Mouse (Mus musculus) gastrocnemius, postnatal 4 days (tissue): ENCODE measurements at regions not wholly inside any gene's neighbourhood (a gene's known extent, or its start where the extent isn't known, plus 50 kb on each side); places are given as distances from the start of the nearest gene placed in this dataset.
A peak's percentile ranks its signal among the peaks of the same experiment; 100 is the strongest.

ENCODE experiments used
- DNase-seq, 2 experiments: peaks; one replicate each; pipeline ENCODE4 v3.0.0; 2021 to 2022; ENCODE audit warnings: low spot score in 2 of 2, mixed read lengths in 2 of 2

DNA sequence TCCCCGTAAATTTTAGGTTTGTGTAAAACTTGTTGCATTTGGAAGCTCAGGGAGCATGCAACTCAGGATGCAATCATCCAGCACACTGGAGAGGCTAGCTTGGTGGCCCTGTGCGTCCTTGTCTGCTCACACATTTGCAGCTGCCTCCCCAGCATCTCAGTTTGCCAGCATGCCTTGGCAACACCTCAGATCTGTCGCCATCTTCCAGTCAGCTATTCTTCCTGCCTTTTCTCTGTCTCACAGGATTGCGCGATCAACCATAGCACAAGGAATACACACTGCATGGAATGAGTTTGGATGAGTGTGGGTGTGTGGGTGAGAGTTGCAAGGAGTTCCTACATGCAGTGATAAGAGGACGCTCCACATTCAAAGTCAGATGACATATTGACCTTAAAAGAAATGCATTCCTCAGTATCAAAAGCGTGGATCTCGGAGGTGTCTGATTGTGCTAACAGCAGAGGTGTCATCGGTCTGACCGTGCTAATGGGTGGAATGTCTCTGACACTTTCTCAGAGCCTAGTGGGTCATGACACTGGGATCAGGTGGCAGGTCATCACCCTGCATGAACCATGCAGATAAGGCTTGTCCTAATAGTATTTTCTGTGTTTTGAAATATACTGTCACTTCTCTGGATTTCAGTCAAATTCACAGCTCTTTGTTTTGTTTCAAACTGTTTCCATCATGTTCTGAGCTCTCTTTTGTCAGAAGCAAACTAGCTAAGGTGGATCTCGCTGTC, 360.6 kb upstream of the Arglu1 start:
- no peak for DNase-seq

GRCm38 (mm10) chr8:9048116-9048515, 357.8 kb upstream of the Arglu1 start:
- no peak for DNase-seq

DNA sequence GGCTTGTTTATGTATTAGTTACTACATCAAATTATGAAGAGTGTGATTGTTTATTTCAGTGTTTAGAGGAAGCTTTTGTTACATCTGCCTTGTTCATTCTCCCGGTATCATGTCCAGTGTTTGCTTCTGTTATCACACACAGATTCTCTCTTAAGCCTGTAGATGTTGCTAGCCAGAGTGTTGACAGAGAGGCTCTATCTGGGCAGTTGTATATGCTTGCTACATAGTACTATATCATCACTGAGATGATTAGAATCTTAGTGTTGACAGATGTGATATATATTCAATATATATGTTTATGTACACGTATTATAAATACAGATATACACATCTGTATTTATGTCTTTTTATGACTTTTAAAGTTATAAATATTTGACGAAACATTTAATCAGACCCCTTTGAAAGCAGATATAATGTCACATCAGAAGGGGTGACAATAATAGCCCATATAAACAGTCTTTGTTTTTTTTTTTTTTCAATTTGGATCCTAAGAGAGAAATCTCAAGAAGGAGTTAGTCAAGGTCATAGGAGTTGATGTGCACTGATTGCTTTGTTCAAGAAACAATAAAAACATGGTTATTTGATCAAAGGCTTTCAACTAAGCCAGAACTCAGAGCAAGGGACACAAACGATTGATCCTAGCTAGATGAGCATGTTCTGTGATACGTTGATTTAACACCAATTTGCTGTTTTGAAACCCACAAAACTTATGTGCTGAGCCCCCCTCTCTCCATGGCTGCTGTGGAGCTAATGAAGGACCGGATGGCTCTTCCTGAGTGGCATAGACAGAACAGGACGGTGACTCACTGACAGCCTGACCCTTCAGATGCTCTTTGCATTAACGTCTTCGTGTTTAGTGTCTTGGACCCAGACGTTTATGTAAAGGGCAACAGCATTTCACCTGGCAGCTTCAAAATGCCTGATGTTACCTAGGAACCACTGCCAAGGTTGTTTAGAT, 352.8 kb upstream of the Arglu1 start:
- no peak for DNase-seq

DNA sequence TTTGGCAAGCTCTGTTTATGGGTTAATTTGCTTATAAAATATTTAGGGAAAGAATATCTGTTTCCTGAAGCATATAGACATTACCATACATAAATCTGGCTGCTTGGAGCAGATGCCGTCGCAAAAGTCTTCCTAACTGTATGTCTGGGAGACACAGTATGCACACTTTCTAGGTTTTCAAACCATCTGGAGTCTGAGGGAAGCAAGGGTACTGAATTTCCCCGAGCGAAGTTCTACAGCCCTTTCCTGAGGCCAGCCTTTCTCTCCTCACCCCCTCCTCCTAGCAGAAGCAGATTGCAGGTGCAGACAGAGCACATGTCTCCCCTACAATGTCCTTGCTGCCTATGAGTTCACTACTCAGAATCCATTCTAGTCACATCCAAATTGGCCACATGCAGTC, 338.8 kb upstream of the Arglu1 start:
- DNase-seq = no peak

GRCm38 (mm10) chr8:9027672-9028071, 337.4 kb upstream of the Arglu1 start:
- DNase-seq = no peak

DNA sequence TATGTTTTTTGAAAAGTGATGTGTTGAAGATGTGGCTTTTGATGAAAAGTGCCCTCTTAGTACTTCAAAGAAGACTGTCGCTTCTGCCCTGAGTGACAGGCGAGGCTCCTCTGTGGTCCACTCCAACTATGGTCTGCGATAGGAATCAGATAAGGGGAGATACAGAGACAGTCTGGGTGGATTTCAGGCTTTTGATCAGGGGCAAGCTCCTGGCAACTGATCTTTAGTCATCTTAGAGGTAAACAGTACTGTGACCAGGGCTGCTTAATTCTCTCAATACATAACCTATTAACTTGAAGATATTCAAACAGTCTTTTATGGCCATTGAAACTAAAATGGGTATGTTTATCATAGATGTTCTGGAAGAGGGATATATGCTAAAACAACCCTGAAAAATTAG, 335.6 kb upstream of the Arglu1 start:
- DNase-seq = no peak

GRCm38 (mm10) chr8:9025378-9025777, 335.1 kb upstream of the Arglu1 start:
- DNase-seq = no peak

- DNase-seq = no peak
Observed at GRCm38 (mm10) chr8:9020744-9021143, 330.4 kb upstream of the Arglu1 start.

DNA sequence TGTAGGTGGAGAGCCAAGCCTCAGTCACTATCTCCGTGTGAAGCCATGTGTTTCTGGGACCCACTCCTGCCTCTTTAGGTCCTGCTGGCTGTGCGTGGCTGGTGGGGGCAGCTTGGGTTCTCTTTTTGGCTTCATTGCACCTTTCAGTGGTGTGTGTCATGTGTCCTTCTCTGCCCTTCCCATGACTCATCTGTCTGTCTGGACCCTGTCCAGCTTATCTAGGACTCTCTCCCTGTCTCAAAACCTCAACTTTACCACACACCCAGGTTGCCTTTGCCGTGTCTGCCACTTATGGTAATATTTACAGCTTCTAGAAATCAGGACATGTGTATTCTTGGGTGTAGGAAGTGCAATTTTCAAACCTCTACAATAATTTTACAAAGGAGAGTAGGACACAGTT, 329.9 kb upstream of the Arglu1 start:
- DNase-seq = no peak

- no peak for DNase-seq
Observed at GRCm38 (mm10) chr8:9011785-9012510, 321.6 kb upstream of the Arglu1 start.

DNA sequence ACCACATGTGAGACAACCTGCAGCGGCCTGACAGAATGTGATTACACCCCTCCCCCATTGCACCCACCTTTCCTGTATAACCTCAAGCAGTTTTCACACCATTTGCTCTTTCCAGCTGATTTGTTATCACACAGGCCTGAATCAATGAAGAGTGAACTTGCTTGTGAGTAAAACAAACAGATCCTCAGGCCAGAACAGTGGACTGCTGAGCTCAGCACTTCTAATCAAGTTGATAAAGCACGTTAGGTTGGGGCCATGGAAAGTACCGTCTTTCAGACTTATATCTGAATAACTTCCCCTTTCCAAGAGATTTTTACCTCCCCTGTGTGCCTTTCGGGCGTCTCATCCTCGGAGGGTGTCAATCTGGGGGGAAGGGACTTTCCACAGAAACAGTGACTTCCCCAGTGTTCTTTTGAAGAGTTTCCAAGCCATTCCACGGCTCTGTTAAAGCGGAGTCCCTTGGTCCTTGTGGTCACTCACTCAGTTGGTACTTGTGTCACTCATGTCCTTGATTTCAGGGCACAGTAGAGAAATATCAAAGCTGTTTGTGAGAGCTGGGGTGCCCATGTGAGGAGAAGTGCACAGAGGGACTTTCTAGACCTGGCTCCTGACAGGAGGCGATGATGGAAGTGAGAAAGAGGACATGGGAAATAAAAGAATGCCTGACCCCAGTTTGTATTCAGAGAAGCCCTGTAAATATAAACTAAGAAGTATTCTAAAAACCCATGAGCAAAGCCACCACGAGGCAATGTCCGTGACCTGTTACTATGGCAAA, 317.9 kb upstream of the Arglu1 start:
- no peak for DNase-seq

- DNase-seq = no peak
Observed at GRCm38 (mm10) chr8:8999914-9000313, 309.6 kb upstream of the Arglu1 start.

GRCm38 (mm10) chr8:8997621-8998020, 307.3 kb upstream of the Arglu1 start:
- DNase-seq = no peak

DNA sequence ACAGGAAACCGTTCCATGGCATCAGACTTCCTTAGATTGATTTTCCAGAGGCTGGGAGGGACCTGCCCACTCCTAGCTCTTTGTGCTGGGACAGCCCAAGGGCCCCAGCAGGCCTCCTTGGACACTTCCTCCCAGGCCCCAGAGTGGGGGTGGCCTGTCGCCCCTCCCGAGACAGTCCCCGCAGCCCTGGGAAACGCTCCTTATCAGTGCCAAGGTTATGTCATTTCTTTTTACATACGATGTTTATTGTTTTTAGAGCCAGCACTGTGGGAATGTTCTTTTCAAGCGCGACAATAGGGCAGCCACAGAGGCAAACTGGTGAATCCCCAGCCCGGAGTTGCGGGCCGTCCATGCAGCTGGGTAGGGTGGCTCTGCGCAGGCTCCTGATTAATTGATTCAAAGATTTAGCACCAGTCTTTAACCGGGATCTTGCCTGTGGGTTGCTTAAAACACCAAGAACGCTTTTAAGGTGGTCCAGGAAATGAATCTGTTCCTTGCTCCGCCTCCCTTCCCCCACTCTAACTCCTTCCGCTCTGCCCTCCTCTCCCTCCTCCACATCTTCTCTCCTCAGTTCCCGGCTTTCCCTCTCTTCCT, 304.4 kb upstream of the Arglu1 start:
- DNase-seq = peak in 1 of 2 experiments; percentile 29

DNA sequence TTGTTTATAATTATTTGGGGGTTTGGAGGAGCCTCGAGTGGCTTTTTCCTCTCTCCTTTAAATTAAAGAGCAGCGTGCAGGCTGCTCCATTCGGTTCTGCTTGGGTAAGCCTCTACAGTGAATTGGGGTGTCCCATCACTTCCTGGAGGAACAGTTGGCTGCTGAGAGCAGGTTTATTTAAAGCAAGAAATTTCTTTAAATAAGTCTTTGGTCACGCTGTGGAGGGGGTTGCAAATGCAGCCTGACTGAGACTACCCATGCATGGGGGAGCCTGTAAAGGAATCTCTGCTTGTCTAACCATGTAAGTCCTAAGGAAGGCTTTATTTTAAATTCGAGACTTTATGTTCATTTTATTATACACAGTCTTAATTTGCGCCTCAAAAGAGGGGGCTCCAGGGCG, 303.7 kb upstream of the Arglu1 start:
- DNase-seq = no peak

DNA sequence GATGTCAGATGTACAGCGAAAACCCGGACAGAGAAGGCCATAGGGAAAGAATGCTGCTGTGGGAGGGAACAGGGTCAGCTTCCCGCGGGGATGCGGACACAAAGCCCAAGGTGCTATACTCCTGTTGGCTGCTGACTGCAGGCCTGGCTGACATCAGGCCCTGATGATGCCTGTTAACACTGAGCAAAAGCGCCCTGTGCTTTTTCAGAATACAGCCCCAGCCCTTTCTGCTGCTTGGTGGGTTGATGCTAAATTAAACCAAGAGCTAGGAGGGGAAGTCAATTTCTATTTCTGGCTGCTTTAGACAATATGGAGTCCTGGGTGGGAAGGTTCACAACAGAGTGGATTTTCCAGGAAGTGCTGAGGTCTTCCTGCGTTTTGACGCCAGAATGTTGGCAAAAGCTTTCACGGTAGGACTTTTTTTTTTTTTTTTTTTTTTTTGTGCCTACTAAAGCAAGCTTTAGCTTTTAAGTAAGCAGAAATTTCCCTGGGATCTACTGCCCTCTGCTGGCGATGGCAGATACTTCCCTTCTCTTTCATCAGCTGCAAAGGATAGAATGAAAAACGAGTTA, 302.2 kb upstream of the Arglu1 start:
- peak; percentile 68 to 81 for DNase-seq

GRCm38 (mm10) chr8:8991026-8991425, 300.7 kb upstream of the Arglu1 start:
- peak in 1 of 2 experiments; percentile 20 for DNase-seq

- DNase-seq = no peak
Observed at GRCm38 (mm10) chr8:8986068-8986467, 295.7 kb upstream of the Arglu1 start.

GRCm38 (mm10) chr8:8985395-8985794, 295.1 kb upstream of the Arglu1 start:
- no peak for DNase-seq

- no peak for DNase-seq
Observed at GRCm38 (mm10) chr8:8984829-8985251, 294.5 kb upstream of the Arglu1 start.
